Mouse (Mus musculus): Measurements from ENCODE around the gene Eea1.

The Eea1 gene

GRCm38 (mm10) chr10:95940046-95940900 is at the start of gene Eea1:
Gene Eea1, plus strand, starts transcription at chr10:95940650.
- peak; percentile 95 for DNase-seq (ENCODE audit: low read depth, low spot score)

DNA sequence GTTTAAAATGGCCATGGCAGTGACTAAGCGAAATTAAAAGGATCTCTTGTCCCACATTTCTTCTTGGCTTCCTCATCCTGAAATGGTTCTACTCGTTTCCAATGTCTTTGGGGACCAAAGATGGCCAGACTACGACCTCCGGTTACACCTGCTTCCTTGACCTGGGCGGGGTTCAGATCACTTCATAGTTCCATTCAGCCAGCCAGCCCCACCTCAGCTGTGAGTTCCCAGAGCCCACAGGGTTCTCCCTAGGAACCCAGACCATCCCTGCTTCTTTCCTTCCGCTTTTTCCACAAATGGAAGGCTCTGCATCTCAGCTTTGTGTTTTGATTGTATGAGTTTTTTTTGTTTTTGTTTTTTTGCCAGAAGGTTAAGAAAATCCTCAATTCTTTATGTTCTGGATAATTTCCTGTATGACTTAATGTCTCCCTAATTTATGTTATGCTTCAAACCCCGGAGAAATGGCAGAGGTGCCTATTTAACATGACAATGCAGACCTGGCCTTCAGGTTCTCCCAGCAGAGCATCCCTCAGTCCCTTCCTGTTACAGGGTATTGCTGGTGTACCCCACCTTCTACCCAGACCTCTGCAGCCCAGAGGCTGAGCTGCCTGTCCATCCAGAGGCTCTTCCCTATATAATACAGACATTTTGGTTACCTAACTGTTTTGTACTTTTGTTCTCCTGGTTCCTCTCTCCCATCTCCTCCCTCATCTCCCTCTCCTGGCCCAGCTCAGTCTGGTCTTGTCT is 49.1 kb upstream of the Eea1 start:
- peak; percentile 96 for DNase-seq (ENCODE audit: low read depth, low spot score)

DNA sequence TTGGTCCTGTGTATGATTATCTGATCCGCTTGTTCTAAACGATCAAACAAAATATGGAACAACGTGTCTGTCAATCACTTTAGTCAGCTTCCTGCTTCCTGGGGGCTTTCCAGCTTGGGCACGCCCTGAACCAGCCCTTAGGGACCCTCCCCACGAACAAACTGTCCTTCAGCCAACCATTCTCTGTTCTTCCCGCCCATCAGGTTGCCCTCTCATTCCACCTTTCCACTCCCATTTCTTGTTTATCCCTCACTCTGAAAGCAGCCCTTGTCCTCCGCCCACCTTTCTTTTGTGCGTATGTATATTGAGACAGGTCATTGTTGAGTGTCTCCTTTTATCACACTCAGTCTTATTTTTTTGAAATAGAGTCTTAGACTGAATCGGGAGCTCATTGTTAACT is 48.3 kb upstream of the Eea1 start:
- DNase-seq (ENCODE audit: low read depth, low spot score), result peak; percentile 99

DNA sequence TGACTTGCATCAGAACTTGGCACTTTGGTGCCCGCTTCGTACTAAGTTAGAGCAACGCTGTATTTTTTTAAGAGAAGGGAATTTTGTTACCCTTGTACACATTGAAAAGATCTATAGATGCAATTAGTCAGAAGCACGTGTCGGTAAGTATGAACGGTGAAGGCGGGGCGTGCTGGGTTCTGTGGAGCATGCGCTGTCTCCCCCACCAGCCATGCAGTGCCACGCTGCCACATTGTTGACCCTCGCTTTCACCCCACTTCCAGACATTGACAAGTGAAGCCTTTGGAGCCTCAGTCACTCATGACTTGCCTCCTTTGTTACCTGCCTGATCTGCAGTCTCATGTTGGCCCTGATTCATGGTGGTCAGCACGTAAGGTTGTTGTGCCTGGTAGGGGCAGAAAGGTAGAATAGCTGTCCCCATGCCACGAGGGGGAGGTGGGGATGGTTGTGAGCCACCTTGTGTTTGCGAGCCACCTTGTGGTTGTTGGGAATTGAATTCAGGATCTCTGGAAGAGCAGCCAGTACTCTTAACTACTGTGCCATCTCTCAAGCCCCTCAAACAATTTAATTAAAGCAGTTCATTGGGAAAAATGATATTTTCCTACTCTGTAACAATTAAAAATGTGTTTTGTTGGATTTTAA is 47.0 kb upstream of the Eea1 start:
- peak; percentile 81 for DNase-seq (ENCODE audit: low read depth, low spot score)

GRCm38 (mm10) chr10:95894036-95894855 is 46.2 kb upstream of the Eea1 start:
- DNase-seq (ENCODE audit: low read depth, low spot score), result peak; percentile 52

GRCm38 (mm10) chr10:95894856-95895386 is 45.5 kb upstream of the Eea1 start:
- DNase-seq (ENCODE audit: low read depth, low spot score), result peak; percentile 88

GRCm38 (mm10) chr10:95898471-95899154 is 41.8 kb upstream of the Eea1 start:
- peak; percentile 72 for DNase-seq (ENCODE audit: low read depth, low spot score)

DNA sequence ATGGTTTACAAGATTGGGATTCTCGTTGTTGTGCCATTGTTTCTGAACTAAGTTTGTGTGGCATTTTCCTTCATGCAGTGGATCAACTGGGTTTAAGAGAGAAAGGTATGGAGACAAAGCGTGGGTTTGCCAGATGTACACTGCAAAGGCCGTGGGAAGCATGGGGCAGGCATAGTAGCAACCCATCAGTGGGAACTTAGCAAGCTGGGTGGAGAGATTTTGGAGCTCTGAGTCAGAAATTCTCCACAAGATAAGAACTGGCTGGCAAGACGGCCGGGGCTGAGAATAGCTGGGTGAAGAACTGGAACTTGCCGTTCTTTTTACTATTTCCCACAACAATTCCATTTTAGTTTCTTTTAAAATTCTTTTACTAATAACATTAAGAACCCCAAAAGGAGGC is 35.8 kb upstream of the Eea1 start:
- no peak for DNase-seq (ENCODE audit: low read depth, low spot score)

- no peak for DNase-seq (ENCODE audit: low read depth, low spot score)
Observed at GRCm38 (mm10) chr10:95909246-95909909, 31.1 kb upstream of the Eea1 start.

DNA sequence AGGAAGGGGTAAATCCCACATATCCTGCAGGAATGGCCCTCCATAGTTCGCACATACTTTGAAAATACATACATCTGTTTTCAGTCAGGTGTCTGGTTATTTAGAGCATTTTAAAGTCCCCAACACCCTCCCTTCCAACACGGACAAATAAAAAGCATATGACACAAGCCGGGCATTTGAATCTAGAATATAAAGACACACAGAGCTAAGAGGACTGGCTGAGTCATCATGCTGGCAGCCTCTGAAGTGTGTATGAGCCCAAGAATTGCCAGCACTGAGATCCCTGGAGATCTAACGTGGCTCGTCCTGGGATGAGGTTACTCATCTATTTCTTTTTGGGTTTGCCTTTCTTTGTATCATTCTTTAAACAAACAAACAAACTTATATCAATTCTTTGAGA is 29.4 kb upstream of the Eea1 start:
- no peak for DNase-seq (ENCODE audit: low read depth, low spot score)

DNA sequence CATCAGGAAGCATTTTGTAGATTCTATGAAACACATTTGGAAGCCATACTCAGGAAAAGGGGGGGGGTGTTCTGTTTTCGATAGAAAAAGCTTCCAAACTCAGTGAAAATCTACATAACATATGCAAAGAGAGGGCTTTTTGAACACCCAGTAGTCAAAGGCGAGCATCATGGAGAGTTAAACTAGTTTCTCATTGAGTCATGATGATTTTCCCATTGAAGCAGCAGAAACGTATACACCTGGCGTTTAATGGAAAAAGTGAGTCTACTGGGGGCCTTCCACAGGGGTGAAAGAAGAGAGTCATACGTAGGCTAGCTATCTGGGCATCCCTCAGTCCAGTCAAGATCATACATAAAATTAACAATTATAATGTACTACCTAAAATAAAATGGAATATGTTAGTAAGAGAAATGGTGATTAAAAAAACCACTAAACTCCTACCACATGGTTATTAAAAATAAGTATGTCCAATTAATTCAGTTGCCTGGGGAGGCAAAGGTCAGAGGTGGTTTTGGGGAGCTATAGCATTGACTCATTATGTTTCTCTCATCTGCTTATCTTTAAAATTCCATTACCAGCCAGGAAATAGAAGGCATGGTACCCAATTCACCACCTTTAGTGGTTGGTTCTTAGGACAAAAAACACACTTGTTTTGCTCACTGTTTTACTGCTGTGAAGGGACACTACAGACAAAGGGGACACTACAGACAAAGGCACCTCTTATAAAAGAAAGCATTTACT is 25.8 kb upstream of the Eea1 start:
- no peak for DNase-seq (ENCODE audit: low read depth, low spot score)

- DNase-seq (ENCODE audit: low read depth, low spot score), result no peak
Observed at GRCm38 (mm10) chr10:95918716-95919115, 21.7 kb upstream of the Eea1 start.

GRCm38 (mm10) chr10:95923263-95924217 is 16.9 kb upstream of the Eea1 start:
- no peak for DNase-seq (ENCODE audit: low read depth, low spot score)

- peak; percentile 60 for DNase-seq (ENCODE audit: low read depth, low spot score)
Observed at GRCm38 (mm10) chr10:95933631-95934030, 6.8 kb upstream of the Eea1 start.

- peak; percentile 54 for DNase-seq (ENCODE audit: low read depth, low spot score)
Observed at GRCm38 (mm10) chr10:95940901-95941767, 684 bp downstream of the Eea1 start.

GRCm38 (mm10) chr10:95941768-95942425 is 1.4 kb downstream of the Eea1 start:
- DNase-seq (ENCODE audit: low read depth, low spot score), result no peak

DNA sequence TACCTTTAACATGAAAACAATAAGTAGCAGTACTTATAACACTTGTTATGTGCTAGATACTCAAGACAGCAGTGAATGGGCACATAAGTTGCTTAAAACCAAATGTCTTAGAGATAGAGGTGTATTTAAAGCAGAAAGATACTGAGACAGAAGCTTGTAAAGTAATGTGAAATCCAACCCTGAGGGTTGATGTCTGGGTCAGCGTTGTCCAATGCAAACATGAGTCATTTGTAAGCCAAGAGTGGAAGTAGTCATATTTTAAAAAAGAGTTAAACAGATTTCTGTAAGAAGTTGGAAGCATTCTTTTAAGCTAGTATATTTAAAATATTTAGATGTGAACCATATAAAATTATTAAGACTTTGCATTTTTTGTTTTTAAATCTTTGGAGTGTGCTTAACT is 4.6 kb downstream of the Eea1 start:
- no peak for DNase-seq (ENCODE audit: low read depth, low spot score)
